Mouse (Mus musculus) right cerebral cortex, adult 2 months (tissue): ENCODE data around the gene Rpl3l.
"Not testable (repeated sequence)": the region's sequence is repeated elsewhere in the genome, so short reads cannot be mapped to it uniquely, and the experiment has no call there.

ENCODE experiments used
- DNase-seq, 2 experiments: peaks; one replicate each; pipeline ENCODE4 v3.0.0; 2021 to 2022; ENCODE audit warnings: low spot score in 2 of 2

Rpl3l gene

DNA sequence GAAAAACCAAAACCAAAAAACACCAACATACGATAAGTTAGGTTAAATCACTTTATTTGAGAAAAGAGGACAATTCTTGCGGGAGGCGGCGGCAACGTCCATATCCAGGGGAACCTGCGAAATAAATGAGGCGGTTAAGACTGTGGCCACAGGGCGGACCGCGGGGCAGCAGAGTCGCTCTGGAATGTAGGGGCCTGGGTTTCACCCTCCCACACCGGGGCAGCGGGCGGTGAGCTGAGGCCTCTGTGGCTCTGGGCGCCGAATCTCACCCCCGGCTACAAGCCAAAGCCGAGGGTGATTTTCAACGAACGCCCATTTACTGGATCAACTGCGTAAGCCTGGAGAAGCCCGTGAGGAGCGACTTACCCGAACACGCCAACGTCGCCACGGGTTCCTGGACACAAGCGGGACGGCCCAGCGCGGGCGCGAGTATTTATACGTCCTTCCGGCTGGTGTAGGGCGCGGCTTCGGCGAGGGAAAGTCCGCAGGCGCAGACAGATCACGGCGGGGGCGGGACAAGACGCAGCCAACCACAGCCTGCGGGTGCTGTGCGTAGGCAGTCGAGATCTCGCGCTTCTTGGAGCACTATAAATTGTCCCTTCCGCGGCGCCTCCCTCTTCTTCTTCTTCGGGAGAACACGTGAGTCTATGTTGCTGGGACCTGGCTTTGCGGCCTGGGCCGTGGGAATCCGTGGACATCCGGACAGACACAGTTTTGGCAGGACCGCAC is 8.0 kb upstream of the Rpl3l start:
- peak; percentile 99 for DNase-seq

DNA sequence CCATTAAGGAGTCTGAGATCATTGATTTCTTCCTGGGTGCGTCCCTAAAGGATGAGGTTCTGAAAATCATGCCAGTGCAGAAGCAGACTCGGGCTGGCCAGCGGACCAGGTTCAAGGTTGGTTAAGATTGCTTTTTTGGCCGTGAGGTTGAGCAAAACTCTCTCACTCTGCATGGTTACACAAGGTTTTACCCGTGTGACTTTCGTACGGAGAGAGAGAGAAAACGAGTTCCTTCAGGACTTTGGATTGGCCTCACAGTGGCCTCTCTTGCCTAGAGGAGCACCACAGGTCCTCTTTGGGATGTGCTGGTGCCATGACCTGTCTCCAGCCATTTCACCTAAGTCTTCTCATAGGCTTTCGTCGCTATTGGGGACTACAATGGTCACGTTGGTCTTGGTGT is 7.0 kb upstream of the Rpl3l start:
- peak in 1 of 2 experiments; percentile 13 for DNase-seq

DNA sequence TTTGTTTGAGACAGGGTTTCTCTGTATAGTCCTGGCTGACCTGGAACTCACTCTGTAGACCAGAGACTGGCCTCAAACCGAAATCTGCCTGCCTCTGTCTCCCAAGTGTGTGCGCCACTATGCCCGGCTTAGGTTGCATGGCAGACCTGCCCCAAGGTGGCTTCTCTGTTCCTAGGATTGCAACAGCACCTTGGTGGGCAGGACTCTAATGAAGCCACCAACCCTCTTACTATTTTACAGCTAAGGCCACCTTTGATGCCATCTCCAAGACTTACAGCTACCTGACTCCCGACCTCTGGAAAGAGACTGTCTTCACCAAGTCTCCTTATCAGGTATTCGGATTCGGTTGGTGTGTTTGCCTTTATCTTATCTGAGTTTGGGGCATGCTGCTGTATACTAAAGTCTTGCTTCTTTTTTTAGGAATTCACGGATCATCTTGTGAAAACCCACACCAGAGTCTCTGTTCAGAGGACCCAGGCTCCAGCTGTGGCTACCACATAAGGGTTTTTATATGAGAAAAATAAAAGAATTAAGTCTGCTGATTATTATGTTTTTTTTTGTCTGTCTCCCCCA is 6.2 kb upstream of the Rpl3l start:
- not testable (repeated sequence) for DNase-seq

- no peak for DNase-seq
Observed at GRCm38 (mm10) chr17:24722220-24722924, 5.2 kb upstream of the Rpl3l start.

DNA sequence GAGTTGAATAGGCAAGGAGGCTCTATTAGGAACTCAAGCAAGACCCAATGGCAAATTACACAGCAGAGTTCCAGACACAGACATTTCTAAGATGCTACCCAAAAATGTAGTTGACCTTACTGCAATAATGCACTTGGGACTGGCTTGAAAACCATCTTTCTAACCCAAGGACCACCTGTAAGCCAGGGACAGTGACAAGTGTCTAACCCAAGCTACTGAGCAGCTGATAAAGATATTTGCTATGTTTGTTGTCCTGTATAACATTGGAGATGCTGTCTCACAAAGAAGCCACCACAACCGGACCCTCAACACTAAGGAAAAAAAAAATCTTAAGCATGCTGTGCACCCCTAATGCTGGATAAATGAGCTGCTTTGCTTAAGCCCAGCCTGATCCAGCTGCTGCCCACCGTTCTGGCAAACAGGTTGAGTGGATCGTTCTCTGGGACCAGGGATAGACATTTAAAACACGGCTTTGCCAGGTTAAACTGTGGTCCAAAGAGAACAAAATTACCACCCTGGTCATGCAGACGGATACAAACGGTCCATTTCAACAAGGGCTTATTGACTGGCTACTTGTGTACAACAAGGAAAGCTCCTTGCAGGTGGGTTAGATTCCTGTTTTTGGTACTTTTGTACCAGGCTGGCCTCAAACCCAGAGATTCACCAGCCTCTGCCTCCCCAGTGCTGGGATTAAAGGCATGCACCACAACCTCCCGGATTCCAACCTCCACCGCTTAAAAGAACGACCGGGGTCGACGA is 4.3 kb upstream of the Rpl3l start:
- DNase-seq, result no peak

DNA sequence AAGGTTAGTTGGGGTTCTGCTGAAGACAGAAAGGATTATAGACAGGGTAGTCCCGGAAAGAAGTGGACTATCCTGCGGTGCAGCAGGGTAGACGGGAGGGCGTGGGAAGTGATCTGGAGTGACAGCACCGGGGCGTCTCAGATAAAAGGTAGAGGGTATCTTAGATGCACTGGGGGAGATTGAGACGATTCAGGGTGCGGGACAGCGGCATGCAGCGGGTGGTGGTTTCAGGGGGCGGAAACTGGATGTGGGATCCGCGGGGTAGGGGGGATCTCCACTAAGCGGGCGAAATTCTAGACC is 3.8 kb upstream of the Rpl3l start:
- no peak for DNase-seq

- peak; percentile 98 for DNase-seq
Observed at GRCm38 (mm10) chr17:24724184-24724583, 3.4 kb upstream of the Rpl3l start, which contains the start of gene Ndufb10. Gene Ndufb10 (minus strand): TSS chr17:24724478.

DNA sequence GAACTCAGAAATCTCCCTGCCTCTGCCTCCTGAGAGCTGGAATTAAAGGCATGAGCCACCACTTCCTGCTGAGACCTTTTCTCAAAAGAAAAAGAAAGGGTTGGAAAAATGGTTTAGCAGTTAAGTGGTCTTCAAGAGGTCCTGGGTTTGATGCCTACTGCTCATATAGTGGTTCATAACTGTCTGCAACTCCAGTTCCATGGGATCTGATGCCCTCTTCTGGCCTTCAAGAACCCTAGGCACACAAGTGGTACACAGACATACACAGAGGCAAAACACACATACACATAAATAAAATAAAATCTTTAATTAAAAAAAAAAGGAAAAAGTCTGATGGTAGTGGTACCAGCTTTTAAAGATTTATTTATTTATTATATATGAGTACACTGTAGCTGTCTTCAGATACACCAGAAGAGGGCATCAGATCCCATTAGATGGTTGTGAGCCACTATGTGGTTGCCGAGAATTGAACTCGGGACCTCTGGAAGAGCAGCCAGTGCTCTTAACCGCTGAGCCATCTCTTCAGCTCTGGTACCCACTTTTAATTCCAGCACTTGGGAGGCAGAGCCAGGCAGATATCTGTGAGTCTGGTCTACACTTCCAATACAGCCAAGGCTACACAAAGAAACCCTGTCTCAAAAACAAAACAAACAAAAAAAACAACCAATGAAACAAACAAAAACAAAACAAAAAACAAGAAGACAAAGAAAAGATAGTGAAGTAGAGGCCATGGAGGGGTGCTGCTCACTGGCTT is 1.8 kb upstream of the Rpl3l start:
- no peak for DNase-seq

GRCm38 (mm10) chr17:24728184-24728583 is 564 bp downstream of the Rpl3l start:
- DNase-seq, result no peak

- no peak for DNase-seq
Observed at GRCm38 (mm10) chr17:24729067-24729466, 1.4 kb downstream of the Rpl3l start.

DNA sequence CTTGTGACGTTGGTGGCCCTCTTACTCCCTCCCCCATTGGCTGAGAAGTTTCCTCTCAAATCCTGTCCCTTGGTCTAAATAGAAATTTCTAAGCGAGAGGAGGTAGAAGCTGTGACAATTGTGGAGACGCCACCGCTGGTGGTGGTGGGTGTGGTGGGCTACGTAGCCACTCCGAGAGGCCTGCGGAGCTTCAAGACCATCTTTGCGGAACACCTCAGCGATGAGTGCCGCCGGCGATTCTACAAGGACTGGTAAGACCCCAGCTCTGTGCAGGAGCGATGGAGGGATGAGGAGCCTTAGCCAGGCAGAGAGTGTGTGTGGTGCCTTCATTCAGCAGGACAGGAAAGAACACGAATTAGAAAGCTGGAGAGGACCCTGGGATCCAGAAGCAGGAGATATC is 3.2 kb downstream of the Rpl3l start:
- no peak for DNase-seq

GRCm38 (mm10) chr17:24732233-24732935 is 4.8 kb downstream of the Rpl3l start:
- no peak for DNase-seq

DNA sequence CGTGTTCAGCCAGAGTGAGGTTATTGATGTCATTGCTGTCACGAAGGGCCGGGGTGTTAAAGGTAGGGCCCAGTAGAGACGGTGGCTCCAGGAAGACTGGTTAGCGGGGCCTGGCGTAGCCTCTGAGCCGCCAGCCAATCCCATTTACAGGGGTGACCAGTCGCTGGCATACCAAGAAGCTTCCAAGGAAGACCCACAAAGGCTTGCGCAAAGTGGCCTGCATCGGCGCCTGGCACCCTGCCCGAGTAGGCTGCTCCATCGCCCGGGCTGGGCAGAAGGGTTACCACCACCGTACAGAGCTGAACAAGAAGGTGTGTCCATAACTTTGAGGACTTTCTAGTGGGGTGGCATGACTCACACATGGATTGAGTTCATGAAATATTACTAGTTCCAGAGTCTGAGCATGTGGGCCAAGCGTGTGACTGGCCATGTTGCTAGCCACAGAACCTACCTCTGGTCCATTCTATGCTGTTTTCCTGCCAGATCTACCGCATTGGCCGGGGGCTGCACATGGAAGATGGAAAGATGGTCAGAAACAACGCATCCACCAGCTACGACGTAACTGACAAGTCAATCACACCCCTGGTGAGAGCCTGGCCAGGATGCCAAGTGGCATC is 5.9 kb downstream of the Rpl3l start:
- DNase-seq, result no peak

- DNase-seq, result no peak
Observed at GRCm38 (mm10) chr17:24734513-24734912, 6.9 kb downstream of the Rpl3l start.

DNA sequence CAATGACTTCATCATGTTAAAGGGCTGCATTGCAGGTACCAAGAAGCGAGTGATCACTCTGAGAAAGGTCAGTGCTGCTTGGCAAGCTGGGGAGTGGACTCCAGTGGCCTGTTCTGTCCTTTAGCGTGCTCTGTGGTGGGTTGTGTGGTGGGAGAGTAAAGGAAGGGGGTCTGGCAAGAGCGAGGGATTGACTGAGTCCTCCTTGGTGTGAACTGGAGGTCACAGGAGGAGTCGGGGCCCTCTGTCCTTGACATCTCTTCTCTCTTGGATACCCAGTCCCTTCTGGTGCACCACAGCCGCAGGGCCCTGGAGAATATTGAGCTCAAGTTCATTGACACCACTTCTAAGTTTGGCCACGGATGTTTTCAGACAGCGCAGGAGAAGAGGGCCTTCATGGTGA is 7.8 kb downstream of the Rpl3l start:
- DNase-seq, result no peak

- peak; percentile 91 to 92 for DNase-seq
Observed at GRCm38 (mm10) chr17:24736330-24737051, 8.9 kb downstream of the Rpl3l start, which contains the start of gene Msrb1. Gene Msrb1 (plus strand): TSS chr17:24736642.

GRCm38 (mm10) chr17:24737135-24737810 is 9.7 kb downstream of the Rpl3l start:
- no peak for DNase-seq

DNA sequence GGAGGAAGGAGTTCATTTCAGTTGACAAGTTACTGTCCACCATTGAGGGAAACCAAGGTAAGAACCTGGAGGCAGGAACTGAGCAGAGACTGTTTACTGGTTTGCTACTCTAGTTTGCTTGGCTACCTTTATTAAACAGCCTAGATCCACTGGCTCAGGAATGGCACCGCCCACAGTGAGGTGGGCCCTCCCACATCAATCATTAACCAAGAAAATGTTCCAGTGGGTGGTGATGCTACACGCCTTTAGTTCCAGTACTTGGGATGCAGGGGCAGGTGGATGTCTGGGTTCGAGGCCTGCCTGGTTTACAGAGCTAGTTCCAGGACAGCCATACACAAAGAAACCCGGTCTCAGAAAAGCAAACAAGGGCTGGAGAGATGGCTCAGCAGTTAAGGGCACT is 10.6 kb downstream of the Rpl3l start:
- DNase-seq, result no peak

DNA sequence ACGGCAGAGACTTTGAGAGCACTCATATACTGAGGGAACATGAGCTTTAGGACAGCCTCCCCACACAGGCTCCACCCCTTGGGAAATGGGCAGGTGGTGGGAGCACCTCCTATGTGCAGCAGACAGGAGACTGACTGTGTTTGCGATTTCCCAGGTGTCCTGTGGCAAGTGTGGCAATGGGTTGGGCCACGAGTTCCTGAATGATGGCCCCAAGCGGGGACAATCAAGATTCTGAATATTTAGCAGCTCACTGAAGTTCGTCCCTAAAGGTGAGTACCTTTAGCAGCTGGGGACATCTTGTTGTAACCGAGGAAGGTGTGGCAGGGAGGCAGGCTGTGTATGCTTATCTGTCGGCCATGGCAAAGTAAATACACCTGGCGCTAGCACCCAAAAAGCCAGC is 12.3 kb downstream of the Rpl3l start:
- no peak for DNase-seq
